Comparison of ENCODE assay signal across 17 mouse cellular contexts in the genomic region with DNA sequence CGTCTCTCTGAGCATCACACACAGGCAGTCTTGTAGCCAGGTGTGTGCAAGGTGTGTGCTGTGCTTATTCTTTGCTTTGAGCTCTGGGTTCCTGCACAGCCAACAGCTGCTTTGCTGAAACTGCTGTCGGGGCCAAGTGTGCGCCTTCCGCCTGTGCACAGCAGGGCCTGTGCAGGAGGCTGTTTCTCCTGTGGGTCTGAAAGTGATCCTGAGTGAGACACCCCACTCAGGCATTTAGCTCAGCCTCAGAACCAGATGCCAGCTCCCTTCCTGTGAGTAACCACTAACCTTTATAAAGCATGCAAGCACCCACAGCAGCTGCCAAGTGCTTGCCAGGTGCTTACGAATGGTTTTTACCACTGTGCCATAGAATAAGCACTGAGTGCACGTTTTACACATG.
DNase-seq lines count a peak whose midpoint lies in the region; ATAC-seq lines count a peak whose summit lies in the region.
"Had no signal": no experiment of that assay in that cellular context is flagged by ENCODE, and none has a peak within 500 bp of the region (broad histone marks: within the 10 kb centered on the region; RNA-seq: fewer than 3 reads in every experiment).

No protein-coding gene starts in this region.

- no peaks in the 10 kb centered on the region for H3K36me3 ChIP-seq in midbrain, embryonic 14.5 days (ENCODE audit: control insufficient read depth, insufficient read depth, low read length)
- no peaks in the 10 kb centered on the region for H3K36me3 ChIP-seq in hindbrain, embryonic 11.5 days (ENCODE audit: control insufficient read depth, insufficient read depth, low read length)
- H3K36me3 ChIP-seq: kidney, embryonic 15.5 days; limb, embryonic 12.5 days had no signal

- 87% methylated on average over 6 of the region's 6 CpGs for WGBS in midbrain, embryonic 14.5 days
- 87% methylated on average over 6 of the region's 6 CpGs for WGBS in hindbrain, embryonic 11.5 days

- no peaks in the 10 kb centered on the region for H3K27me3 ChIP-seq in midbrain, embryonic 14.5 days (ENCODE audit: control insufficient read depth, insufficient read depth, low read length)
- no peaks in the 10 kb centered on the region for H3K27me3 ChIP-seq in hindbrain, embryonic 11.5 days (ENCODE audit: control insufficient read depth, insufficient read depth, low read length)
- H3K27me3 ChIP-seq: CH12.LX; kidney, embryonic 15.5 days; limb, embryonic 12.5 days had no signal

- no peak overlapping the region for H3K4me3 ChIP-seq in midbrain, embryonic 14.5 days (replicated peaks; ENCODE audit: low read depth, low read length)
- no peak overlapping the region for H3K4me3 ChIP-seq in hindbrain, embryonic 11.5 days (ENCODE audit: low read depth, low read length)
- H3K4me3 ChIP-seq: kidney, embryonic 15.5 days; limb, embryonic 12.5 days had no signal

- no peaks in the 10 kb centered on the region for H3K4me1 ChIP-seq in midbrain, embryonic 14.5 days (ENCODE audit: control insufficient read depth, insufficient read depth, low read length)
- no peaks in the 10 kb centered on the region for H3K4me1 ChIP-seq in hindbrain, embryonic 11.5 days (replicated peaks; ENCODE audit: control insufficient read depth, insufficient read depth, low read length)
- H3K4me1 ChIP-seq: kidney, embryonic 15.5 days had no signal

- no peak overlapping the region for H3K9ac ChIP-seq in midbrain, embryonic 14.5 days (replicated peaks; ENCODE audit: low read length)
- no peak overlapping the region for H3K9ac ChIP-seq in hindbrain, embryonic 11.5 days (ENCODE audit: low read depth, low read length)
- H3K9ac ChIP-seq: kidney, embryonic 15.5 days; limb, embryonic 12.5 days; liver, postnatal 0 days had no signal

- intact Hi-C loops in left cerebral cortex, postnatal 10 days (cut with DNase I) = no loop called here

- no peaks in the 10 kb centered on the region for H3K9me3 ChIP-seq in midbrain, embryonic 14.5 days (ENCODE audit: control insufficient read depth, low read length)
- H3K9me3 ChIP-seq in hindbrain, embryonic 11.5 days (ENCODE audit: control insufficient read depth, low read length) = no peaks in the 10 kb centered on the region
- H3K9me3 ChIP-seq: kidney, embryonic 15.5 days; limb, embryonic 12.5 days had no signal

- peak; percentile 17 to 33 for DNase-seq in frontal cortex, adult 2 months (ENCODE audit: extremely low spot score in 1 of 2, low spot score in 1 of 2)
- DNase-seq in frontal cortex, postnatal 10 days (ENCODE audit: low spot score in 2 of 2) = no peak
- peak; percentile 40 for DNase-seq in right cerebral cortex, postnatal 25 days
- no peak for DNase-seq in right cerebral cortex, postnatal 10 days (ENCODE audit: low spot score in 2 of 2)
- peak; percentile 14 for DNase-seq in naive thymus-derived CD4-positive, alpha-beta T cell, adult 2 months (ENCODE audit: low read depth)
- DNase-seq in midbrain, embryonic 14.5 days = no peak
- no peak for DNase-seq in hindbrain, embryonic 11.5 days (ENCODE audit: low spot score)
- no peak for DNase-seq in left cerebral cortex, postnatal 10 days (ENCODE audit: extremely low spot score in 1 of 2, low spot score in 2 of 2)
- DNase-seq: cerebellum, adult 8-10 months; embryo, embryonic 11 days; liver, postnatal 0 days; right cerebral cortex, postnatal 14 days had no signal

- H3K4me2 ChIP-seq in midbrain, embryonic 14.5 days (ENCODE audit: low read length) = no peak overlapping the region
- no peak overlapping the region for H3K4me2 ChIP-seq in hindbrain, embryonic 11.5 days (replicated peaks; ENCODE audit: low read depth, low read length)
- H3K4me2 ChIP-seq: kidney, embryonic 15.5 days; limb, embryonic 12.5 days had no signal

- no peak overlapping the region for H3K27ac ChIP-seq in midbrain, embryonic 14.5 days (replicated peaks; ENCODE audit: low read depth, low read length)
- H3K27ac ChIP-seq in hindbrain, embryonic 11.5 days (ENCODE audit: low read depth, low read length) = no peak overlapping the region
- H3K27ac ChIP-seq: kidney, embryonic 15.5 days; limb, embryonic 12.5 days; macrophage had no signal

- no peak for ATAC-seq in midbrain, embryonic 14.5 days (ENCODE audit: low FRiP score, low TSS enrichment)
- no peak for ATAC-seq in hindbrain, embryonic 11.5 days (ENCODE audit: low FRiP score)
- ATAC-seq: liver, postnatal 0 days; midbrain, embryonic 16.5 days had no signal

Comparison
In these comparisons a context has a peak if more than half of its experiments do, and no peak if none do; other contexts are left out.
1. DNase-seq: peak in frontal cortex, adult 2 months (2 of 2), right cerebral cortex, postnatal 25 days (single experiment) and naive thymus-derived CD4-positive, alpha-beta T cell, adult 2 months (single experiment); none in frontal cortex, postnatal 10 days (0 of 2), right cerebral cortex, postnatal 10 days (0 of 2), midbrain, embryonic 14.5 days (single experiment), hindbrain, embryonic 11.5 days (single experiment) and left cerebral cortex, postnatal 10 days (0 of 2).